Mouse (Mus musculus) CH12.LX (cell line): ENCODE results near the gene Mpp1. TPM values are rescaled to one million over a fixed set of nuclear protein-coding genes. Genes with fewer than 3 reads are reported as not detected.

Source experiments
- DNase-seq: peaks from one replicate; pipeline ENCODE4 v3.0.0-alpha.2; 2013; ENCODE audit errors: extremely low read depth
- H3K27ac ChIP-seq: 2 replicates; pipeline ENCODE4 v1.5.1; 2012; ENCODE audit warnings: low read depth, mild to moderate bottlenecking, control low read depth, moderate library complexity; ENCODE audit not compliant: insufficient read depth
- H3K27me3 ChIP-seq: replicated peaks from 2 replicates; pipeline ENCODE3; 2012; ENCODE audit warnings: inconsistent platforms
- H3K36me3 ChIP-seq, 2 experiments: replicated peaks in 1 of 2; 2 replicates each; pipeline versions ENCODE3 to v1.6.1; 2012; ENCODE audit warnings: inconsistent platforms in 1 of 2, low read length in 1 of 2, mild to moderate bottlenecking in 1 of 2, mixed read lengths in 1 of 2, moderate library complexity in 1 of 2; ENCODE audit not compliant: control insufficient read depth in 1 of 2, insufficient read depth in 1 of 2
- H3K4me1 ChIP-seq, 2 experiments: 2 replicates each; pipeline ENCODE4 v1.6.1; 2012; ENCODE audit warnings: inconsistent platforms in 1 of 2, moderate library complexity in 1 of 2; ENCODE audit not compliant: insufficient read depth in 2 of 2, control insufficient read depth in 1 of 2
- H3K4me2 ChIP-seq: 2 replicates; pipeline ENCODE4 v1.6.1; 2012; ENCODE audit warnings: low read depth, mild to moderate bottlenecking, control low read depth; ENCODE audit not compliant: poor library complexity, insufficient read depth, severe bottlenecking
- H3K4me3 ChIP-seq, 3 experiments: fragments of 150-350 bp in 1 of 3; sonication (generic) in 1 of 3; replicated peaks in 1 of 3; 2 replicates each; pipeline versions ENCODE3 to v1.5.1; 2011 to 2012; ENCODE audit warnings: low read depth in 2 of 3, low read length in 2 of 3, mild to moderate bottlenecking in 2 of 3, moderate library complexity in 2 of 3, control low read depth in 1 of 3, improper control_type of control experiment in 1 of 3, inconsistent platforms in 1 of 3, mixed read lengths in 1 of 3; ENCODE audit not compliant: poor library complexity in 1 of 3
- H3K79me2 ChIP-seq: replicated peaks from 2 replicates; pipeline ENCODE4 v1.6.1; 2012; ENCODE audit warnings: mild to moderate bottlenecking, moderate library complexity; ENCODE audit not compliant: control insufficient read depth, poor library complexity, insufficient read depth, severe bottlenecking; ENCODE audit errors: extremely low read depth
- H3K9ac ChIP-seq: 2 replicates; pipeline ENCODE4 v1.6.1; 2012; ENCODE audit warnings: low read depth, mild to moderate bottlenecking, control low read depth, moderate library complexity; ENCODE audit not compliant: insufficient read depth
- H3K9me3 ChIP-seq: replicated peaks from 2 replicates; pipeline ENCODE3; 2012; ENCODE audit warnings: low read length, inconsistent platforms, mixed read lengths
- CHD2 ChIP-seq: IDR thresholded peaks from 2 replicates; pipeline ENCODE4 v1.6.1; 2011; ENCODE audit warnings: low read length, improper control_type of control experiment
- CTCF ChIP-seq, 2 experiments: IDR thresholded peaks in 1 of 2; conservative IDR thresholded peaks in 1 of 2; 2 replicates each; pipeline ENCODE4 v1.5.1; 2011 to 2012; ENCODE audit warnings: low read depth in 2 of 2, low read length in 2 of 2, improper control_type of control experiment in 1 of 2, inconsistent platforms in 1 of 2, mild to moderate bottlenecking in 1 of 2, moderate library complexity in 1 of 2
- E2F4 ChIP-seq: IDR thresholded peaks from 2 replicates; pipeline ENCODE4 v1.6.1; 2011; ENCODE audit warnings: low read depth, low read length, improper control_type of control experiment; ENCODE audit not compliant: insufficient replicate concordance
- ELF1 ChIP-seq: IDR thresholded peaks from 2 replicates; pipeline ENCODE4 v1.6.1; 2014; ENCODE audit warnings: low read depth, mild to moderate bottlenecking, inconsistent platforms, low read length, improper control_type of control experiment
- EP300 ChIP-seq: IDR thresholded peaks from 2 replicates; pipeline ENCODE4 v1.6.1; 2011; ENCODE audit warnings: low read length, improper control_type of control experiment
- GABPA ChIP-seq: IDR thresholded peaks from 2 replicates; pipeline ENCODE4 v1.6.1; 2012; ENCODE audit warnings: low read depth, low read length, improper control_type of control experiment, inconsistent platforms; ENCODE audit not compliant: insufficient replicate concordance
- HCFC1 ChIP-seq: IDR thresholded peaks from 2 replicates; pipeline ENCODE4 v1.6.1; 2012; ENCODE audit warnings: low read depth, mild to moderate bottlenecking, inconsistent platforms, low read length, improper control_type of control experiment
- JUN ChIP-seq: IDR thresholded peaks from 2 replicates; pipeline ENCODE4 v1.6.1; 2011; ENCODE audit warnings: low read depth, mild to moderate bottlenecking, low read length, improper control_type of control experiment, moderate library complexity; ENCODE audit not compliant: insufficient read depth
- KAT2A ChIP-seq: IDR thresholded peaks from 2 replicates; pipeline ENCODE4 v1.6.1; 2012; ENCODE audit warnings: low read length, improper control_type of control experiment, inconsistent platforms; ENCODE audit not compliant: insufficient replicate concordance
- MAFK ChIP-seq: IDR thresholded peaks from 2 replicates; pipeline ENCODE4 v1.6.1; 2011; ENCODE audit warnings: low read length, improper control_type of control experiment; ENCODE audit not compliant: insufficient replicate concordance
- MAX ChIP-seq: IDR thresholded peaks from 2 replicates; pipeline ENCODE4 v1.6.1; 2011; ENCODE audit warnings: low read length, improper control_type of control experiment
- MAZ ChIP-seq: IDR thresholded peaks from 2 replicates; pipeline ENCODE4 v1.6.1; 2012; ENCODE audit warnings: low read depth, mild to moderate bottlenecking, inconsistent platforms, low read length, improper control_type of control experiment, moderate library complexity
- MEF2A ChIP-seq: IDR thresholded peaks from 2 replicates; pipeline ENCODE4 v1.6.1; 2014; ENCODE audit warnings: low read depth, mild to moderate bottlenecking, inconsistent platforms, low read length, improper control_type of control experiment, borderline replicate concordance
- MXI1 ChIP-seq: IDR thresholded peaks from 2 replicates; pipeline ENCODE4 v1.6.1; 2011; ENCODE audit warnings: mild to moderate bottlenecking, low read depth, low read length, improper control_type of control experiment
- NELFE ChIP-seq: IDR thresholded peaks from 2 replicates; pipeline ENCODE4 v1.6.1; 2011; ENCODE audit warnings: low read depth, low read length, improper control_type of control experiment
- NRF1 ChIP-seq: IDR thresholded peaks from 2 replicates; pipeline ENCODE4 v1.6.1; 2014; ENCODE audit warnings: low read depth, mild to moderate bottlenecking, inconsistent platforms, low read length, improper control_type of control experiment, moderate library complexity
- POLR2AphosphoS2 ChIP-seq: IDR thresholded peaks from 2 replicates; pipeline ENCODE4 v1.6.1; 2011; ENCODE audit warnings: low read depth, low read length, improper control_type of control experiment
- RAD21 ChIP-seq: IDR thresholded peaks from 2 replicates; pipeline ENCODE4 v1.6.1; 2011; ENCODE audit warnings: low read depth, mild to moderate bottlenecking, low read length, improper control_type of control experiment, moderate library complexity
- RCOR1 ChIP-seq: conservative IDR thresholded peaks from 2 replicates; pipeline ENCODE4 v1.6.1; 2012; ENCODE audit warnings: low read depth, mild to moderate bottlenecking, inconsistent platforms, low read length, improper control_type of control experiment
- SIN3A ChIP-seq: IDR thresholded peaks from 2 replicates; pipeline ENCODE4 v1.6.1; 2012; ENCODE audit warnings: low read length, improper control_type of control experiment, inconsistent platforms
- SMC3 ChIP-seq: IDR thresholded peaks from 2 replicates; pipeline ENCODE4 v1.6.1; 2011; ENCODE audit warnings: low read depth, low read length, improper control_type of control experiment
- TCF12 ChIP-seq: IDR thresholded peaks from 2 replicates; pipeline ENCODE4 v1.6.1; 2014; ENCODE audit warnings: low read depth, mild to moderate bottlenecking, inconsistent platforms, low read length, improper control_type of control experiment
- USF1 ChIP-seq: IDR thresholded peaks from 2 replicates; pipeline ENCODE4 v1.6.1; 2014; ENCODE audit warnings: low read depth, mild to moderate bottlenecking, inconsistent platforms, low read length, improper control_type of control experiment
- ZC3H11A ChIP-seq: IDR thresholded peaks from 2 replicates; pipeline ENCODE4 v1.6.1; 2012; ENCODE audit warnings: low read depth, mild to moderate bottlenecking, inconsistent platforms, low read length, improper control_type of control experiment
- ZKSCAN1 ChIP-seq: IDR thresholded peaks from 2 replicates; pipeline ENCODE4 v1.6.1; 2012; ENCODE audit warnings: low read depth, inconsistent platforms, low read length, improper control_type of control experiment, borderline replicate concordance
- ZMIZ1 ChIP-seq: IDR thresholded peaks from 2 replicates; pipeline ENCODE4 v1.6.1; 2012; ENCODE audit warnings: low read depth, mild to moderate bottlenecking, inconsistent platforms, low read length, improper control_type of control experiment
- ZNF384 ChIP-seq: IDR thresholded peaks from 2 replicates; pipeline ENCODE4 v1.6.1; 2012; ENCODE audit warnings: low read depth, low read length, improper control_type of control experiment, inconsistent platforms
- dilution Hi-C: fragments of 300-500 bp; cut with MboI; formaldehyde crosslinking; loops from 2 replicates; pipeline ENCODE4 v1.14.3; 2020; ENCODE audit warnings: low sequenced_read_pairs; ENCODE audit not compliant: extremely low pct_unique_long_range_greater_than_20kb, extremely low pct_ligation_motif_present
- in situ Hi-C: fragments of 300-500 bp; cut with MboI; formaldehyde crosslinking; loops from 3 replicates; pipeline ENCODE4 v1.14.3; 2019; ENCODE audit warnings: low sequenced_read_pairs, low pct_ligation_motif_present, low pct_unique_long_range_greater_than_20kb, mixed read lengths
- polyA plus RNA-seq: library from polyadenylated mRNA; unstranded; fragments of >175 nt; gene quantifications from 2 replicates; pipeline ENCODE4 v1.2.1, GENCODE M21; 2012; ENCODE audit warnings: low read depth; ENCODE audit not compliant: insufficient read length
- total RNA-seq, 2 experiments: library from RNA; depleted of rRNA; stranded (reverse); fragments of 300-350 nt in 1 of 2; fragments of >200 nt in 1 of 2; gene quantifications; 2 replicates each; pipeline ENCODE4 v1.2.3; 2012 to 2014

The Mpp1 gene
- total and polyA plus RNA-seq, 3 experiments = 10.8 to 30.0 (median 22.2) TPM

GRCm38 (mm10) chrX:75138182-75138581 lies 7.4 kb upstream of the Mpp1 start:
- H3K27ac ChIP-seq = no peak overlapping the region
- dilution Hi-C loops (no loop called here), in situ Hi-C loops (no loop called here)

DNA sequence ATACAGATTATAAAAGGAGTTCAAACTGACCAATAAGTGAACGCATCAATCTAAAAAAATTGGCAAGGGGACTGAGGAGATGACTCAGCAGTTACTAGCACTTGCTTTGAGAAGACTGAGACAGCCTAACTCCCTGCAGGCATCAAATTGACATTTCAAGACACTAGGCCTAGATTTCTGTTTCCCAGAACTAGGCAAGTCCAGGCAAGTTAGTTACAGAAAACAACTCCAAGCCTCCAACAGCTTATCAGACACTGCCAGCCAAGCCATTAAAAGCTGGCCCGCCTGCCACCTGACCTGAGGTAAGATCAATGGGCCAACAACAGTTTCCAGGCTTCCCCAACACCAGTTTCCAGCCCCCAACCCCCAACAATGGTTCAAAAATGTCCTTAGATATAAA lies 6.9 kb upstream of the Mpp1 start:
- dilution Hi-C loops = no loop called here

More at GRCm38 (mm10) chrX:75138182-75138581, 7.4 kb upstream of the Mpp1 start:
- no peak overlapping the region for H3K4me3 ChIP-seq
- H3K4me2 ChIP-seq = no peak overlapping the region
- H3K9me3 ChIP-seq = no peaks in the 10 kb centered on the region
- DNase-seq = no peak
- TF ChIP-seq MAX (no peak), SMC3 (no peak), ZKSCAN1 (no peak), CHD2 (no peak), GABPA (no peak), ZNF384 (no peak), TCF12 (no peak), ELF1 (no peak), E2F4 (no peak), MXI1 (no peak), KAT2A (no peak), RAD21 (no peak), EP300 (no peak), MAZ (no peak), CTCF (conservative IDR thresholded peaks at IDR 0.05 in 1 of 2, IDR thresholded peaks at IDR 0.05 in 1 of 2; ENCODE audit: low read depth in 2 of 2, low read length in 2 of 2) (no peak)
- TF ChIP-seq, all 38 proteins: peak for 0
- no peaks in the 10 kb centered on the region for H3K79me2 ChIP-seq
- H3K27me3 ChIP-seq = no peaks in the 10 kb centered on the region
- no peak overlapping the region for H3K9ac ChIP-seq
- H3K36me3 ChIP-seq = no peaks in the 10 kb centered on the region
- no peaks in the 10 kb centered on the region for H3K4me1 ChIP-seq

DNA sequence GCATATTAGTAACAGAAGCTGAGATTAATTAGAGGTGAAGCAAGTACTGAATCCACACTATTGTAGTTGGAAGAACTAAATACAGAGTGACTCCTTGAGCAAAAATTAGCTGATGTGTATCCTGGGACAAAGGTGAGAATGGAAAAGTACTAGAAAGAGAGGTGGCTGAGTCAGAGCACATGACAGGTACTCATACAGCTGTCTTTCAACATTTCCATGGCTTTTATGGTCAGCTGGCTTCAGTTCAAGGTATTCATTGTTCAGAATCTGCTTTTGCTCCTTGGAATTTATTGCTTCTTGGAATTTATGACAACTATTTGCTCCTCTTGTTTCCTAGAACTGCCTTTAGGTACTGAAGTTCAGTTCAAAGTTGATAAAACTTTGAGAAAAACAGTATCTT lies 6.1 kb upstream of the Mpp1 start:
- Histone ChIP-seq H3K27me3 (no peaks in the 10 kb centered on the region), H3K79me2 (no peaks in the 10 kb centered on the region), H3K27ac (no peak overlapping the region), H3K4me1 (no peaks in the 10 kb centered on the region), H3K4me3 (no peak overlapping the region), H3K4me2 (no peak overlapping the region), H3K9ac (no peak overlapping the region), H3K9me3 (no peaks in the 10 kb centered on the region), H3K36me3 (no peaks in the 10 kb centered on the region)
- DNase-seq = no peak
- in situ Hi-C loops = no loop called here
- dilution Hi-C loops = no loop called here
- TF ChIP-seq RCOR1 = no peak
- no peak for TF ChIP-seq JUN
- no peak for TF ChIP-seq USF1
- TF ChIP-seq ZNF384 = no peak
- no peak for TF ChIP-seq ZKSCAN1
- TF ChIP-seq RAD21 = no peak
- TF ChIP-seq HCFC1 = no peak
- no peak for TF ChIP-seq POLR2AphosphoS2
- TF ChIP-seq MEF2A = no peak
- no peak for TF ChIP-seq ZC3H11A
- TF ChIP-seq NRF1 = no peak
- TF ChIP-seq SMC3 = no peak
- no peak for TF ChIP-seq ZMIZ1
- no peak for TF ChIP-seq SIN3A
- TF ChIP-seq NELFE = no peak
- TF ChIP-seq ELF1 = no peak

More for the DNA sequence above, 6.9 kb upstream of the Mpp1 start:
- Histone ChIP-seq H3K27me3 (no peaks in the 10 kb centered on the region), H3K79me2 (no peaks in the 10 kb centered on the region), H3K9me3 (no peaks in the 10 kb centered on the region), H3K27ac (no peak overlapping the region), H3K4me3 (no peak overlapping the region), H3K36me3 (no peaks in the 10 kb centered on the region), H3K4me2 (no peak overlapping the region), H3K4me1 (no peaks in the 10 kb centered on the region), H3K9ac (no peak overlapping the region)
- DNase-seq = no peak
- TF ChIP-seq MAFK (peak; percentile 37; the same call in 1 of the 2 replicates), MEF2A (no peak)
- in situ Hi-C loops = no loop called here
